Mouse (Mus musculus): ENCODE measurements around the gene Gm47969. TPM values are rescaled to one million over a fixed set of nuclear protein-coding genes. Genes with fewer than 3 reads are reported as not detected.
"Not testable (repeated sequence)": the region's sequence is repeated elsewhere in the genome, so short reads cannot be mapped to it uniquely, and the experiment has no call there.

Gm47969 gene
- total RNA-seq (2014; rRNA removed): not detected in 2 replicates
- polyA plus RNA-seq (2015; fragmentation: Nextera tagmentation; extraction: Ambion mirVana): not detected in 2 replicates

- 91% methylated on average over 5 of the region's 5 CpGs for WGBS
- no peaks in the 10 kb centered on the region for H3K9me3 ChIP-seq (ENCODE audit: low read length)
- H3K4me2 ChIP-seq (ENCODE audit: low read depth): no peak within 1 kb of the TSS
- H3K4me1 ChIP-seq (ENCODE audit: insufficient read depth): no peaks in the 10 kb centered on the region
- no peaks in the 10 kb centered on the region for H3K27me3 ChIP-seq (ENCODE audit: insufficient read depth, low read length)
- ATAC-seq (no peak), DNase-seq (no peak)
- TF ChIP-seq CTCF (IDR thresholded peaks at IDR 0.05; ENCODE audit: low read depth): no peak
- no peaks in the 10 kb centered on the region for H3K36me3 ChIP-seq (ENCODE audit: insufficient read depth)
- H3K4me3 ChIP-seq (ENCODE audit: low read depth, low read length): no peak within 1 kb of the TSS
- no peak within 1 kb of the TSS for H3K9ac ChIP-seq
- no peak within 1 kb of the TSS for H3K27ac ChIP-seq (ENCODE audit: low read depth, low read length)
Measured at GRCm38 (mm10) chr1:83044882-83045427, at the start of gene Gm47969. Gene Gm47969 (plus strand): TSS chr1:83044932.

GRCm38 (mm10) chr1:83000306-83000705 is 44.4 kb upstream of the Gm47969 start, which contains the start of gene Gm47959:
Gene Gm47959 (plus strand): TSS chr1:83000548.
- H3K36me3 ChIP-seq (ENCODE audit: insufficient read depth); H3K9me3 ChIP-seq (ENCODE audit: low read length); DNase-seq; ATAC-seq; H3K27me3 ChIP-seq (ENCODE audit: insufficient read depth, low read length); H3K9ac ChIP-seq; H3K27ac ChIP-seq (ENCODE audit: low read depth, low read length); H3K4me3 ChIP-seq (ENCODE audit: low read depth, low read length); H3K4me2 ChIP-seq (ENCODE audit: low read depth); H3K4me1 ChIP-seq (ENCODE audit: insufficient read depth): not testable (repeated sequence)
- WGBS: 94% methylated on average over 6 of the region's 9 CpGs

GRCm38 (mm10) chr1:83006218-83007179 is 38.2 kb upstream of the Gm47969 start:
- Histone ChIP-seq H3K27ac (ENCODE audit: low read depth, low read length) (no peak overlapping the region), H3K4me2 (ENCODE audit: low read depth) (no peak overlapping the region), H3K9ac (no peak overlapping the region), H3K36me3 (ENCODE audit: insufficient read depth) (no peaks in the 10 kb centered on the region), H3K9me3 (ENCODE audit: low read length) (no peaks in the 10 kb centered on the region), H3K4me1 (ENCODE audit: insufficient read depth) (no peaks in the 10 kb centered on the region), H3K27me3 (ENCODE audit: insufficient read depth, low read length) (no peaks in the 10 kb centered on the region), H3K4me3 (ENCODE audit: low read depth, low read length) (no peak overlapping the region)
- ATAC-seq: no peak
- no peak for DNase-seq
- TF ChIP-seq CTCF (IDR thresholded peaks at IDR 0.05; ENCODE audit: low read depth): no peak
- 82% methylated on average over 8 of the region's 8 CpGs for WGBS

- Histone ChIP-seq H3K9me3 (ENCODE audit: low read length) (no peaks in the 10 kb centered on the region), H3K27ac (ENCODE audit: low read depth, low read length) (no peak overlapping the region), H3K27me3 (ENCODE audit: insufficient read depth, low read length) (no peaks in the 10 kb centered on the region), H3K36me3 (ENCODE audit: insufficient read depth) (no peaks in the 10 kb centered on the region), H3K9ac (no peak overlapping the region), H3K4me1 (ENCODE audit: insufficient read depth) (no peaks in the 10 kb centered on the region), H3K4me2 (ENCODE audit: low read depth) (no peak overlapping the region), H3K4me3 (ENCODE audit: low read depth, low read length) (no peak overlapping the region)
- DNase-seq: peak; percentile 31
- 63% methylated on average over 6 of the region's 6 CpGs for WGBS
- peak; percentile 65 for ATAC-seq
- TF ChIP-seq CTCF (IDR thresholded peaks at IDR 0.05; ENCODE audit: low read depth): no peak
Measured at GRCm38 (mm10) chr1:83007471-83007870, 37.3 kb upstream of the Gm47969 start.

GRCm38 (mm10) chr1:83014477-83014876 is 30.3 kb upstream of the Gm47969 start:
- Histone ChIP-seq H3K36me3 (ENCODE audit: insufficient read depth) (no peaks in the 10 kb centered on the region), H3K4me1 (ENCODE audit: insufficient read depth) (no peaks in the 10 kb centered on the region), H3K27me3 (ENCODE audit: insufficient read depth, low read length) (no peaks in the 10 kb centered on the region), H3K27ac (ENCODE audit: low read depth, low read length) (no peak overlapping the region), H3K4me2 (ENCODE audit: low read depth) (no peak overlapping the region), H3K4me3 (ENCODE audit: low read depth, low read length) (no peak overlapping the region), H3K9ac (no peak overlapping the region), H3K9me3 (ENCODE audit: low read length) (no peaks in the 10 kb centered on the region)
- DNase-seq (no peak), ATAC-seq (no peak)
- WGBS: 91% methylated on average over 3 of the region's 3 CpGs
- no peak for TF ChIP-seq CTCF (IDR thresholded peaks at IDR 0.05; ENCODE audit: low read depth)

- Histone ChIP-seq H3K27ac (ENCODE audit: low read depth, low read length) (no peak overlapping the region), H3K9ac (no peak overlapping the region), H3K4me2 (ENCODE audit: low read depth) (no peak overlapping the region), H3K9me3 (ENCODE audit: low read length) (no peaks in the 10 kb centered on the region), H3K4me1 (ENCODE audit: insufficient read depth) (no peaks in the 10 kb centered on the region), H3K36me3 (ENCODE audit: insufficient read depth) (no peaks in the 10 kb centered on the region), H3K27me3 (ENCODE audit: insufficient read depth, low read length) (no peaks in the 10 kb centered on the region), H3K4me3 (ENCODE audit: low read depth, low read length) (no peak overlapping the region)
- TF ChIP-seq CTCF (IDR thresholded peaks at IDR 0.05; ENCODE audit: low read depth): no peak
- ATAC-seq: no peak
- 84% methylated on average over 10 of the region's 10 CpGs for WGBS
- no peak for DNase-seq
Measured at GRCm38 (mm10) chr1:83015329-83015879, 29.3 kb upstream of the Gm47969 start.

- H3K27ac ChIP-seq (ENCODE audit: low read depth, low read length): no peak overlapping the region
- 67% methylated on average over 1 of the region's 1 CpGs for whole genome bisulfite sequencing
- H3K27me3 ChIP-seq (ENCODE audit: insufficient read depth, low read length): no peaks in the 10 kb centered on the region
- no peak for TF ChIP-seq CTCF (IDR thresholded peaks at IDR 0.05; ENCODE audit: low read depth)
- no peak overlapping the region for H3K9ac ChIP-seq
- H3K4me1 ChIP-seq (ENCODE audit: insufficient read depth): no peaks in the 10 kb centered on the region
- no peak overlapping the region for H3K4me2 ChIP-seq (ENCODE audit: low read depth)
- no peaks in the 10 kb centered on the region for H3K9me3 ChIP-seq (ENCODE audit: low read length)
- ATAC-seq: no peak
- no peak for DNase-seq
- no peaks in the 10 kb centered on the region for H3K36me3 ChIP-seq (ENCODE audit: insufficient read depth)
- H3K4me3 ChIP-seq (ENCODE audit: low read depth, low read length): no peak overlapping the region
Measured at GRCm38 (mm10) chr1:83016556-83016955, 28.2 kb upstream of the Gm47969 start.
